Mouse (Mus musculus): ENCODE data around the gene Samd4b. TPM values are rescaled to one million over a fixed set of nuclear protein-coding genes. Genes with fewer than 3 reads are reported as not detected.

Gene Samd4b
- total RNA-seq, 1 experiment: 30.3 TPM

- peaks cover 17% of the 10 kb centered on the region for H3K36me3 ChIP-seq (ENCODE audit: control insufficient read depth, insufficient read depth, low read length, poor library complexity, severe bottlenecking)
- H3K4me1 ChIP-seq (ENCODE audit: control insufficient read depth in 2 of 2, insufficient read depth in 2 of 2, low read length in 2 of 2, poor library complexity in 1 of 2): peaks cover 8 to 19% of the 10 kb centered on the region in 2 experiments; a peak in 3 of 4 replicates
- no peaks in the 10 kb centered on the region for H3K9me3 ChIP-seq (ENCODE audit: control insufficient read depth, insufficient read depth, low read depth, low read length)
- H3K9ac ChIP-seq (ENCODE audit: insufficient read depth, low read depth, low read length, poor library complexity, severe bottlenecking): peak overlapping the region; percentile 4; the same call in 1 of the 2 replicates
- no peak overlapping the region for H3K27ac ChIP-seq (ENCODE audit: insufficient read depth, low read depth, low read length, poor library complexity, severe bottlenecking)
- peak; percentile 86 for DNase-seq (ENCODE audit: low read depth, low spot score)
- H3K4me3 ChIP-seq (ENCODE audit: insufficient read depth in 1 of 2, low read depth in 1 of 2, low read length in 2 of 2, poor library complexity in 1 of 2, severe bottlenecking in 1 of 2): no peak overlapping the region
- in situ Hi-C loops (cut with MboI; ENCODE audit: low sequenced_read_pairs in 2 of 2, unreplicated experiment in 2 of 2): no loop called here
- TF ChIP-seq ZC3H11A (IDR thresholded peaks at IDR 0.05; ENCODE audit: borderline replicate concordance, low read depth, low read length): peak; percentile 77
- TF ChIP-seq MAFK (IDR thresholded peaks at IDR 0.05; ENCODE audit: insufficient read depth, low read depth, low read length): no peak
- no peak for TF ChIP-seq CHD2 (IDR thresholded peaks at IDR 0.05; ENCODE audit: low read depth, low read length)
Observed at GRCm38 (mm10) chr7:28386462-28386861, 211.5 kb downstream of the Samd4b start.

- H3K4me3 ChIP-seq (ENCODE audit: insufficient read depth in 1 of 2, low read depth in 1 of 2, low read length in 2 of 2, poor library complexity in 1 of 2, severe bottlenecking in 1 of 2): no peak overlapping the region
- no peak overlapping the region for H3K27ac ChIP-seq (ENCODE audit: insufficient read depth, low read depth, low read length, poor library complexity, severe bottlenecking)
- H3K36me3 ChIP-seq (ENCODE audit: control insufficient read depth, insufficient read depth, low read length, poor library complexity, severe bottlenecking): peaks cover 17% of the 10 kb centered on the region
- in situ Hi-C loops (cut with MboI; ENCODE audit: low sequenced_read_pairs in 2 of 2, unreplicated experiment in 2 of 2): no loop called here
- peak overlapping the region; percentile 4; the same call in 1 of the 2 replicates for H3K9ac ChIP-seq (ENCODE audit: insufficient read depth, low read depth, low read length, poor library complexity, severe bottlenecking)
- no peak for TF ChIP-seq MAFK (IDR thresholded peaks at IDR 0.05; ENCODE audit: insufficient read depth, low read depth, low read length)
- TF ChIP-seq ZC3H11A (IDR thresholded peaks at IDR 0.05; ENCODE audit: borderline replicate concordance, low read depth, low read length): no peak
- no peak for TF ChIP-seq ZNF384 (IDR thresholded peaks at IDR 0.05; ENCODE audit: low read depth, low read length)
- no peak for TF ChIP-seq HCFC1 (IDR thresholded peaks at IDR 0.05; ENCODE audit: borderline replicate concordance, insufficient read depth, low read length)
- no peak for TF ChIP-seq CHD2 (IDR thresholded peaks at IDR 0.05; ENCODE audit: low read depth, low read length)
- no peak for DNase-seq (ENCODE audit: low read depth, low spot score)
- H3K4me1 ChIP-seq (ENCODE audit: control insufficient read depth in 2 of 2, insufficient read depth in 2 of 2, low read length in 2 of 2, poor library complexity in 1 of 2): peaks cover 11 to 20% of the 10 kb centered on the region in 2 experiments; a peak in 3 of 4 replicates
- H3K9me3 ChIP-seq (ENCODE audit: control insufficient read depth, insufficient read depth, low read depth, low read length): no peaks in the 10 kb centered on the region
Observed at GRCm38 (mm10) chr7:28386007-28386406, 211.9 kb downstream of the Samd4b start.

GRCm38 (mm10) chr7:28385196-28385595 is 212.7 kb downstream of the Samd4b start:
- no peak for DNase-seq (ENCODE audit: low read depth, low spot score)
- Histone ChIP-seq H3K27ac (ENCODE audit: insufficient read depth, low read depth, low read length, poor library complexity, severe bottlenecking) (no peak overlapping the region), H3K9me3 (ENCODE audit: control insufficient read depth, insufficient read depth, low read depth, low read length) (no peaks in the 10 kb centered on the region), H3K36me3 (ENCODE audit: control insufficient read depth, insufficient read depth, low read length, poor library complexity, severe bottlenecking) (peaks cover 12% of the 10 kb centered on the region), H3K9ac (ENCODE audit: insufficient read depth, low read depth, low read length, poor library complexity, severe bottlenecking) (no peak overlapping the region), H3K4me1 (ENCODE audit: control insufficient read depth in 2 of 2, insufficient read depth in 2 of 2, low read length in 2 of 2, poor library complexity in 1 of 2) (peaks cover 15 to 23% of the 10 kb centered on the region in 2 experiments; a peak in 3 of 4 replicates), H3K4me3 (ENCODE audit: insufficient read depth in 1 of 2, low read depth in 1 of 2, low read length in 2 of 2, poor library complexity in 1 of 2, severe bottlenecking in 1 of 2) (no peak overlapping the region)
- TF ChIP-seq MAFK (IDR thresholded peaks at IDR 0.05; ENCODE audit: insufficient read depth, low read depth, low read length) (no peak), ZNF384 (IDR thresholded peaks at IDR 0.05; ENCODE audit: low read depth, low read length) (no peak), ZC3H11A (IDR thresholded peaks at IDR 0.05; ENCODE audit: borderline replicate concordance, low read depth, low read length) (no peak), CHD2 (IDR thresholded peaks at IDR 0.05; ENCODE audit: low read depth, low read length) (no peak), HCFC1 (IDR thresholded peaks at IDR 0.05; ENCODE audit: borderline replicate concordance, insufficient read depth, low read length) (no peak)
- in situ Hi-C loops (cut with MboI; ENCODE audit: low sequenced_read_pairs in 2 of 2, unreplicated experiment in 2 of 2): no loop called here

GRCm38 (mm10) chr7:28384162-28384561 is 213.8 kb downstream of the Samd4b start:
- Histone ChIP-seq H3K9ac (ENCODE audit: insufficient read depth, low read depth, low read length, poor library complexity, severe bottlenecking) (no peak overlapping the region), H3K9me3 (ENCODE audit: control insufficient read depth, insufficient read depth, low read depth, low read length) (no peaks in the 10 kb centered on the region), H3K4me3 (ENCODE audit: insufficient read depth in 1 of 2, low read depth in 1 of 2, low read length in 2 of 2, poor library complexity in 1 of 2, severe bottlenecking in 1 of 2) (no peak overlapping the region), H3K4me1 (ENCODE audit: control insufficient read depth in 2 of 2, insufficient read depth in 2 of 2, low read length in 2 of 2, poor library complexity in 1 of 2) (peaks cover 15 to 23% of the 10 kb centered on the region in 2 experiments; a peak in 3 of 4 replicates), H3K36me3 (ENCODE audit: control insufficient read depth, insufficient read depth, low read length, poor library complexity, severe bottlenecking) (peaks cover 4% of the 10 kb centered on the region), H3K27ac (ENCODE audit: insufficient read depth, low read depth, low read length, poor library complexity, severe bottlenecking) (no peak overlapping the region)
- in situ Hi-C loops (cut with MboI; ENCODE audit: low sequenced_read_pairs in 2 of 2, unreplicated experiment in 2 of 2): no loop called here
- no peak for DNase-seq (ENCODE audit: low read depth, low spot score)
- TF ChIP-seq MAFK (IDR thresholded peaks at IDR 0.05; ENCODE audit: insufficient read depth, low read depth, low read length): no peak
- no peak for TF ChIP-seq CHD2 (IDR thresholded peaks at IDR 0.05; ENCODE audit: low read depth, low read length)
- TF ChIP-seq ZC3H11A (IDR thresholded peaks at IDR 0.05; ENCODE audit: borderline replicate concordance, low read depth, low read length): no peak
- no peak for TF ChIP-seq ZNF384 (IDR thresholded peaks at IDR 0.05; ENCODE audit: low read depth, low read length)
- TF ChIP-seq HCFC1 (IDR thresholded peaks at IDR 0.05; ENCODE audit: borderline replicate concordance, insufficient read depth, low read length): no peak

- no peak for TF ChIP-seq HCFC1 (IDR thresholded peaks at IDR 0.05; ENCODE audit: borderline replicate concordance, insufficient read depth, low read length)
- no peak for TF ChIP-seq ZC3H11A (IDR thresholded peaks at IDR 0.05; ENCODE audit: borderline replicate concordance, low read depth, low read length)
- TF ChIP-seq CHD2 (IDR thresholded peaks at IDR 0.05; ENCODE audit: low read depth, low read length): no peak
- TF ChIP-seq ZNF384 (IDR thresholded peaks at IDR 0.05; ENCODE audit: low read depth, low read length): no peak
- no peak for TF ChIP-seq MAFK (IDR thresholded peaks at IDR 0.05; ENCODE audit: insufficient read depth, low read depth, low read length)
- H3K4me1 ChIP-seq (ENCODE audit: control insufficient read depth in 2 of 2, insufficient read depth in 2 of 2, low read length in 2 of 2, poor library complexity in 1 of 2): peaks cover 15 to 23% of the 10 kb centered on the region in 2 experiments; a peak in 3 of 4 replicates
- H3K4me3 ChIP-seq (ENCODE audit: insufficient read depth in 1 of 2, low read depth in 1 of 2, low read length in 2 of 2, poor library complexity in 1 of 2, severe bottlenecking in 1 of 2): no peak overlapping the region
- H3K9me3 ChIP-seq (ENCODE audit: control insufficient read depth, insufficient read depth, low read depth, low read length): no peaks in the 10 kb centered on the region
- DNase-seq (ENCODE audit: low read depth, low spot score): no peak
- in situ Hi-C loops (cut with MboI; ENCODE audit: low sequenced_read_pairs in 2 of 2, unreplicated experiment in 2 of 2): no loop called here
- peaks cover 4% of the 10 kb centered on the region; the same call in 1 of the 2 replicates for H3K36me3 ChIP-seq (ENCODE audit: control insufficient read depth, insufficient read depth, low read length, poor library complexity, severe bottlenecking)
- no peak overlapping the region for H3K27ac ChIP-seq (ENCODE audit: insufficient read depth, low read depth, low read length, poor library complexity, severe bottlenecking)
- no peak overlapping the region for H3K9ac ChIP-seq (ENCODE audit: insufficient read depth, low read depth, low read length, poor library complexity, severe bottlenecking)
Observed at GRCm38 (mm10) chr7:28383606-28384005, 214.3 kb downstream of the Samd4b start.
